Mouse (Mus musculus) midbrain, embryonic 13.5 days (tissue): ENCODE results near the gene Klhl40. TPM values are rescaled to one million over a fixed set of nuclear protein-coding genes. Genes with fewer than 3 reads are reported as not detected.

Experiments
- ATAC-seq: fragments of 200-750 bp; cut with Nextera tagmentation; 2 replicates; pipeline ENCODE4 v1.8.0; 2017; ENCODE audit warnings: mild to moderate bottlenecking, moderate TSS enrichment, moderate library complexity
- H3K27ac ChIP-seq: fragments of 300-500 bp; sonication (generic); 2 replicates; pipeline ENCODE4 v1.5.1; 2015; ENCODE audit warnings: inconsistent platforms, mild to moderate bottlenecking, moderate library complexity
- H3K27me3 ChIP-seq: fragments of 300-500 bp; sonication (generic); 2 replicates; pipeline ENCODE4 v1.6.1; 2015; ENCODE audit warnings: mild to moderate bottlenecking, inconsistent platforms
- H3K36me3 ChIP-seq: fragments of 300-500 bp; sonication (generic); 2 replicates; pipeline ENCODE4 v1.6.1; 2015; ENCODE audit warnings: mild to moderate bottlenecking, inconsistent platforms
- H3K4me1 ChIP-seq: fragments of 300-500 bp; sonication (generic); replicated peaks from 2 replicates; pipeline ENCODE4 v1.6.1; 2015; ENCODE audit warnings: inconsistent platforms
- H3K4me2 ChIP-seq: fragments of 300-500 bp; sonication (generic); replicated peaks from 2 replicates; pipeline ENCODE4 v1.6.1; 2015; ENCODE audit warnings: moderate library complexity, mild to moderate bottlenecking, inconsistent platforms
- H3K4me3 ChIP-seq: fragments of 300-500 bp; sonication (generic); replicated peaks from 2 replicates; pipeline ENCODE4 v1.5.1; 2015; ENCODE audit warnings: mild to moderate bottlenecking, inconsistent platforms
- H3K9ac ChIP-seq: fragments of 300-500 bp; sonication (generic); replicated peaks from 2 replicates; pipeline ENCODE4 v1.6.1; 2015; ENCODE audit warnings: mild to moderate bottlenecking, inconsistent platforms
- H3K9me3 ChIP-seq: fragments of 300-500 bp; sonication (generic); 2 replicates; pipeline ENCODE4 v1.6.1; 2016; ENCODE audit warnings: mild to moderate bottlenecking, inconsistent platforms
- WGBS: fragments of 180-500 bp; shearing (Covaris S2); methylation state at CpG from one replicate; pipeline ENCODE4 v1.1.7; 2015; 5-methylcytosine and 5-hydroxymethylcytosine counted together
- polyA plus RNA-seq: library from polyadenylated mRNA; unstranded; fragments of >200 nt; fragmentation: Nextera tagmentation; extraction: Ambion mirVana; gene quantifications from 2 replicates; pipeline ENCODE4 v1.2.1, GENCODE M21; 2015

Klhl40 gene
- polyA plus RNA-seq, 1 experiment from 2014 or later: 0.69 TPM

DNA sequence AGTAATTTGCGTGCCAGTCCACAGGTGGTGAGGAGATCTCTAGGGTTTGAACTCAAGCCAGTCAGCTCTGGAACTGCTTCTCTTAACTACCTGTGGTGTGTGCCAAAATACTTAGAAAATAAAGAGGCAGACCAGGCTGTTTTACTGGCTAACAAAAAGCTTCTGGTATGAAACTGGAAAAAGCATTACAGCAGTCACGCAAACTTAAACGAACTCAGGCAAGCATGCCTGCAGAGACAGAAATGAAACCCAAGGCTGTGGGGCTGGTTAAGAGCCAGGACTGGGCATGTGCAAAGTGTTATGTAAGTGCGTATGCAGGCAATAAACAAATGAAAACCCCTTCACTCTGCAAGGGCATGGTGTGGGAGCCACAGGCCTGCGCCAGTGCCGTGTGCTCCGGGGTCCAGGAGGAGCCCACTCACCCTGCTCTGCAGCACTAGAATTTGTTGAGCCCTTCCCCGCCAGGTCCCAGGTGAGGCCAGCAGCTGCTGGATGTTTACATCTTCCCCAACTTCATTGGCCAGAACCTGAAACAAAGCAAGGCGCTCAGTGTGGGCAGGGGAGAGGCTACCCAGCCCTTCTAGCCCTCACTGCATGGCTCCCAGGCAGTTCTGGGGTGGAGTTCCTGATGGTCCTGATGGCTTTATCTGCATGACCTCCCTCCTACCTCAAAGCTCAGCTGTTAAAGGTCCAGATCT lies 41.8 kb downstream of the Klhl40 start:
- H3K36me3 ChIP-seq: no peaks in the 10 kb centered on the region
- no peaks in the 10 kb centered on the region for H3K9me3 ChIP-seq
- H3K4me1 ChIP-seq: peaks cover 14% of the 10 kb centered on the region
- 86% methylated on average over 9 of the region's 9 CpGs for WGBS
- no peak for ATAC-seq
- no peak overlapping the region for H3K4me2 ChIP-seq
- no peak overlapping the region for H3K27ac ChIP-seq
- no peak overlapping the region for H3K4me3 ChIP-seq
- H3K9ac ChIP-seq: no peak overlapping the region
- no peaks in the 10 kb centered on the region for H3K27me3 ChIP-seq

DNA sequence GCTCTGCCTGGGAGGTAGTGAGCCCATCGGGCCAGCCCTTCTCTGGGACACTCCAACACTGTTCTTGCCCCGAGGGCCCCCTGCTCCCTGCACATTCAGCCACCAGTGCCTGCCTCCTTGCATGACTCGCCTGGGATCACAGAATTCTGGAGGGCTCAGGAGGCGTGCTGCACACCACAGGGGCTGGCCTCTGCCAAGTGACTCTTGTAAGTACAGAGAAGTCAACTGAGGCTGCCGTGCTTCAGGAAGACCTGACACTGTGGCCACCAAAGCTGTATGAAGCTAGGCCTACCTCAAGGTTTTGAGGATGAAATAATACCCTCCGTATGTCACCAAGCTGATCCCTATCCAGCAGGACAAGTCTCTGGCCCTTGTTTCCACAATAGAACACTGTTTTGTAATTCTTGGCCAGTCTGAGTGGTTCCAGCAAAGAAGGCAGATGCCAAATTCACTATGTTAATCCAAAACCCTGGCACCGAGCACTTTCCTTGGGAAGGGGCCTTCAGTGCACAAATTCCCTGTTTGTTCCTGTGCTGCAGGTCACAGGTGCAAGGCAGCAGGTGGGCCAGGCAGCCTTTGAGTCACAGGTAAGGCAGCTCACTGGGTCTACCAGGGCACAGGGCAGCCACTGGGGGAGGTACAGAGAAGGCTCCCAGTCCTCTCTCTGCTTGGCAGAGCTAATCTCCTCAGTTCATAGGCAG lies 42.5 kb downstream of the Klhl40 start:
- Histone ChIP-seq H3K4me1 (peaks cover 14% of the 10 kb centered on the region), H3K4me2 (no peak overlapping the region), H3K27me3 (no peaks in the 10 kb centered on the region), H3K4me3 (no peak overlapping the region), H3K27ac (no peak overlapping the region), H3K36me3 (no peaks in the 10 kb centered on the region), H3K9ac (no peak overlapping the region), H3K9me3 (no peaks in the 10 kb centered on the region)
- no peak for ATAC-seq
- 53% methylated on average over 7 of the region's 7 CpGs for WGBS

DNA sequence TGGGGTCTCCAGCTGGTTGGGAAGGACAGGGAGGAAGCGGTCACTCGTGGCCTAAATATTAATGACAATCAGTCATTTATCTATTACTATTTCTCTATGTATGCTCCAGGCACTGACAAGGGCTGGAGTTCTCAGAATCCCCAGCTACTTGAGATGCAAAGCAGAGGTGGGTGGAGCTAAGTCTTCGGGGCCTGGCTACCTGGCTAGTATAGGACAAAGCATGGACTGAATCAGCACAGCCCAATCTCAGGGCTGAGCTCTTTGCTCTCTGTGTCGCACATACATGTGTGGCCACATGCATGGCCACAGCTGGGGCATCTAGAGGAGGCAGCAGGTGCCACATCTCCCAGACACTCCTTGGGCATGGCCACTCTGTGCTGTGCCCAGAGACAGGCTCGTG lies 43.4 kb downstream of the Klhl40 start:
- H3K4me2 ChIP-seq: no peak overlapping the region
- no peak overlapping the region for H3K4me3 ChIP-seq
- WGBS: 67% methylated on average over 5 of the region's 5 CpGs
- H3K36me3 ChIP-seq: no peaks in the 10 kb centered on the region
- no peak overlapping the region for H3K9ac ChIP-seq
- H3K27ac ChIP-seq: no peak overlapping the region
- H3K27me3 ChIP-seq: no peaks in the 10 kb centered on the region
- peaks cover 14% of the 10 kb centered on the region for H3K4me1 ChIP-seq
- H3K9me3 ChIP-seq: no peaks in the 10 kb centered on the region
- no peak for ATAC-seq

DNA sequence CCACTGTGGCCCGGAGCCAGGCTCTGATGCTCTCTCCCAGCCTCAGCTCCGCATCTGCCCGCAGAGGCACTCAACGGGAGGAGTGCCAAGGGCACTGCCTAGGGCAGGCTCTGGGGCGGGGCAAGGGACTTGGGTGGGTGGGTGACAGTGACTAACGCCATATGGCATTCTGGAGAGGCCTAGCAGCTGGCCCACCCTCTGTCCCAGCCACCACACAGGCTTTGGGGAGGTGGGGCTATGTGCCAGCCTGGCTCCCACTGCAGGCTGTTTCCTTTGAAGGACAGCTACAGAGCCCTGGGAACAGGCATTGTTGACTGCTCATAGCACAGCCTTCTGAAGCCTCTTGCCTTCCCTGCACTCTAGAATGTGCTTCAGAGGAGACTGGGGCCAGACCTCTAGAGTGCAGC lies 45.2 kb downstream of the Klhl40 start:
- Histone ChIP-seq H3K4me2 (no peak overlapping the region), H3K4me3 (no peak overlapping the region), H3K27ac (peak overlapping the region; percentile 59), H3K4me1 (peaks cover 14% of the 10 kb centered on the region), H3K9ac (no peak overlapping the region; the same call in 1 of the 2 replicates), H3K9me3 (no peaks in the 10 kb centered on the region), H3K36me3 (no peaks in the 10 kb centered on the region), H3K27me3 (no peaks in the 10 kb centered on the region)
- WGBS: 71% methylated on average over 6 of the region's 6 CpGs
- ATAC-seq: peak; percentile 70

DNA sequence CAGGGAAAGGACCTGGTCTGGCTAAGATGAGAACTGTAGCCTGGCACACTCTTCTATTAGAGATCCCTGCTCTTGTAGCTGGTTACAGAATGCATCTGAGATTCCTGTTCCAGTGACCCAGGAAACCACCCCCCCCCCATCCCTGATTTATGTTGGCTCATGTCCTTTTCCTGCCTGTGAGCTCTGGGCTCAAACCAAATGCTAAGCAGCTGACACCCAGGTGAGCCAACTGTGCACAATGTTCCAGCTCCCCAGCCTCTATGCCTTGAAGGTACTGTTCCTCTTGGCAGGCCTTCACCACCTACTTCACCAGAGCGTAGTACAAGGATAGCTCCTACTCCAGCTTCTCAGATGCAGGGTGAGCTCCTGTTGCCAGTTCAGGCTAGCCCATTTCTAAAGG lies 45.6 kb downstream of the Klhl40 start:
- Histone ChIP-seq H3K4me3 (no peak overlapping the region), H3K9me3 (no peaks in the 10 kb centered on the region), H3K4me1 (peaks cover 14% of the 10 kb centered on the region), H3K27ac (peak overlapping the region; percentile 59), H3K27me3 (no peaks in the 10 kb centered on the region), H3K4me2 (no peak overlapping the region), H3K9ac (peak overlapping the region; percentile 28; the same call in 1 of the 2 replicates), H3K36me3 (no peaks in the 10 kb centered on the region)
- ATAC-seq: no peak
- WGBS: 96% methylated on average over 1 of the region's 1 CpGs

DNA sequence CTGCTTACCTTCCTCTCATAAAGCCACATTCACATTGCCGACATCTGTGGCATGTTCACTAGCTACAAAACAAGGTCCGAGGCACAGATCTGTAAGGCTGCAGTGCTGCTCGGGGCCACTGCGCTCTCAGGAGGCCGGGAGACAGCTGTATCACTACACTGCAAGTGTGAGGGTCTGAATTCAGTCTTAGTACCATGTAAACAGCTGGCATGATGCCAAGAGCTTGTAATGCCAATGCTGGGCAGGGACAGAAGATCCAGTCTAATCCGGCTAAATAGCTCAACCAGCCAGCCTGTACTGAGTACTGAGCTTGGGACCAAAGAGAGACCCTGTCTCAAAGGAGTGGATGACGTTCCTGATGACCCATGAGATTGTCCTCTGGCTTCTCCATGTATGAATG lies 46.6 kb downstream of the Klhl40 start:
- H3K4me2 ChIP-seq: no peak overlapping the region
- peaks cover 14% of the 10 kb centered on the region for H3K4me1 ChIP-seq
- H3K27me3 ChIP-seq: no peaks in the 10 kb centered on the region
- H3K36me3 ChIP-seq: no peaks in the 10 kb centered on the region
- no peak overlapping the region for H3K9ac ChIP-seq
- WGBS: 79% methylated on average over 7 of the region's 7 CpGs
- H3K27ac ChIP-seq: no peak overlapping the region
- ATAC-seq: peak; percentile 55
- H3K4me3 ChIP-seq: no peak overlapping the region
- H3K9me3 ChIP-seq: no peaks in the 10 kb centered on the region

DNA sequence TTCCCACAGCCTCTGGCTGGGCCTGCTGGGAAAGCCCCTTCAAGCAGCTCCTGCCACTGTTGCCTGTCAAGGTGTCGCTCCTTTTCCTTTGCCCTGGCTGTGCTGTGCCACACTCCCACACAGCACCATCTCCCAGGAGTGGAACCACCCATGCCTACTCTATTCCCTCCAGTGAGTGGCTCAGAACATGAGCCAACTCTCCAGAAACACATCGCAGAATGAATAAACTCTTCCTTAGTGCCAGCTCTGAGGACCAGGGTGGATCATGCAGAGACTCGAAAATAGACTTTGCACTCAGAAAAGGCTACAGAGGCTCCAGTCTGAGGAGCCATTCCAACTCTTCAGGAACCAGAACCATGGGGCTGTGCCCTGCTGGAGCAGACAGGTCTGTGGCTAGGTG lies 48.9 kb downstream of the Klhl40 start:
- Histone ChIP-seq H3K4me3 (no peak overlapping the region), H3K4me2 (no peak overlapping the region), H3K4me1 (peaks cover 9% of the 10 kb centered on the region), H3K27ac (no peak overlapping the region), H3K9me3 (no peaks in the 10 kb centered on the region), H3K36me3 (no peaks in the 10 kb centered on the region), H3K9ac (no peak overlapping the region), H3K27me3 (no peaks in the 10 kb centered on the region)
- ATAC-seq: no peak
- 96% methylated on average over 3 of the region's 3 CpGs for WGBS

DNA sequence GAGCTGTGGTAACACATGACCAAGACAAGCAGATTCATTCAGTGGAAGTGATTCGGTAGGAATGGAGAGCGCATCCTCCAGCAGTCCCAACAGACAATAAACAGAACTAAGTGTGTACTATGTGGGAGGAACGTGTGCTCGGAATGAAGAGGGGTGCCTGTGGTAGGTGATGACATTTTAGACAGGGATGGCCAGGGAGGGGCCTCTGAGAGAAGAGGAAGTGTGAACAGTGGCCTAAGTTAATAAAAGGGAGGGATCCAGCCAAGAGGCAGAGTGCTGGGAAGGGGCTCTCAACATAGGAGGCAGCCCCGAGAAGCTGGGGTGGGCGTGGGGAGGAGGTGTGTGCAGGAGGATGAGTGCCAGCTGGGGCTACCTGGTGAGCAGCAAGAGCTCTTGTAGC lies 50.9 kb downstream of the Klhl40 start:
- H3K9me3 ChIP-seq: no peaks in the 10 kb centered on the region
- no peak overlapping the region for H3K4me2 ChIP-seq
- H3K9ac ChIP-seq: no peak overlapping the region
- no peaks in the 10 kb centered on the region for H3K4me1 ChIP-seq
- ATAC-seq: no peak
- H3K36me3 ChIP-seq: no peaks in the 10 kb centered on the region
- no peaks in the 10 kb centered on the region for H3K27me3 ChIP-seq
- no peak overlapping the region for H3K4me3 ChIP-seq
- 83% methylated on average over 6 of the region's 6 CpGs for WGBS
- H3K27ac ChIP-seq: no peak overlapping the region

DNA sequence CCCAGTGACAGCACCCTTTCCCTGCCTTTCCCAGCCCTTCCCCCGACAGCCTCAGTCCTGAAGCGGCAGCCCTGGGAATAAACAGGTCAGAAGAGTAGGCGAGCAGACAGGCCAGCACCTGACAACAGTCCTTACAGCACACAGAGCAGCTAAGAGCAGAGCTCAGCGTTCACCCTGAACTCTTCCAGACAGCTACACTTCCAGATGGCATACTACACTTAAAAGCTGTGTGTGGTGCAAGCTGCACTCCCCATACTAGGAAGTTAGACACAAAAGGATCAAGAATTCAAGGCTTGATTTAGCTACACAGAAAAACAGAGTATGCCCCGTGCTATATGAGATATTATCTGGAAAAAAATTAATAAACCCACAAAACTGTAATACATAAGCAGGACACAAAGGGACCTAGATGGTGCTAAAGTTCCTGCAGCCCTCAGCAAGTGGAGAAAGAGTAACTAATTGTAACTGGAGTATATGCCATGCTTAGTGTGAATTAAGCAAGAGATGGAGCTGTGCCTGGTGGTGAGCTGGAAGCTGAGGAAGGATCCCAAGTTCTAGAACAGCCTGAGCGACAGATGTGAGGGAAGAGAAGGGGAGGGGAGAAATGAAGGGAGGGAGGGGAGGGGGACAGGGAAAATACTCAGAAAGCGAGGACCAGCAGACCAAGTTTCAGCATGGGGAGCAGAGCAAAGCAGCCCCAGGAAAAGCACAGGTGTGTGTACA lies 52.0 kb downstream of the Klhl40 start:
- no peaks in the 10 kb centered on the region for H3K27me3 ChIP-seq
- no peak overlapping the region for H3K27ac ChIP-seq
- WGBS: 77% methylated on average over 7 of the region's 7 CpGs
- no peaks in the 10 kb centered on the region for H3K4me1 ChIP-seq
- ATAC-seq: no peak
- no peaks in the 10 kb centered on the region for H3K36me3 ChIP-seq
- no peak overlapping the region for H3K4me3 ChIP-seq
- H3K9me3 ChIP-seq: no peaks in the 10 kb centered on the region
- no peak overlapping the region for H3K4me2 ChIP-seq
- H3K9ac ChIP-seq: no peak overlapping the region

DNA sequence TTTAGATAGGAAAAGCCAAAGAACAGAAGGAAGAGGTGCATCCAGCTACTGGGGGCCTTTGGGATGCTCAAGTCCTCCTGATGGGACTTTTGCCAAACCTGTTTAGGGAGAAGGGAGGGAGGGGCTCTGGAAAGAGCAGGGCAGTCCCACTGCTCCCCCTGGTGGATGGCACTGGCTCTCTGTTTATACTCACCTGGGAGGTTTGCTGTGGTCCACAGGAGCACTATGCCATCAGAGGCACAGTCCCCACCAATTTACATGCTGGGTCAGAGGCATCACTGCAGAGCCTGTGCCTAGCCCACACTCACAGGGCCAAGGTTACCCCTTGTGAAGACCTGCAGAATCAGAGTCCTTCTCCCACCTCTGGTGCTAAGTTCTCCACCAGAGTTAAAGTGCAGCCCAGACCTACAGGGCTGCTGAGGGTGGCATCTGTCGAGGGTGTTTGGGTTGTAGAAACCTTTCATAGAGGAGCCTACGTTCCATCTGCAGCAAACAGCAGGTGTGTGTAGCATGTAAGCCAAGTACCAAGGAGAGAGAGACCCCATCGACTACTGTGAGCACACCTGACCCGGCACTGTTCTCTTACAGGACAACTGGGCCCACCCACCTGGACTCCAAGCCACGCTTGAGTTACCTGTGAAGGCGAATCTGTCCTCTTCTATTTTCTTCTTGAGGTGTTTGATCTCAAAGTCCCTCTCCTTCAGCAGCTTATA lies 53.0 kb downstream of the Klhl40 start:
- no peaks in the 10 kb centered on the region for H3K36me3 ChIP-seq
- H3K27ac ChIP-seq: no peak overlapping the region
- no peaks in the 10 kb centered on the region for H3K4me1 ChIP-seq
- H3K27me3 ChIP-seq: no peaks in the 10 kb centered on the region
- H3K9me3 ChIP-seq: no peaks in the 10 kb centered on the region
- no peak overlapping the region for H3K4me2 ChIP-seq
- H3K4me3 ChIP-seq: no peak overlapping the region
- ATAC-seq: peak; percentile 59; the same call in 1 of the 2 replicates
- H3K9ac ChIP-seq: no peak overlapping the region
- WGBS: 81% methylated on average over 6 of the region's 6 CpGs

DNA sequence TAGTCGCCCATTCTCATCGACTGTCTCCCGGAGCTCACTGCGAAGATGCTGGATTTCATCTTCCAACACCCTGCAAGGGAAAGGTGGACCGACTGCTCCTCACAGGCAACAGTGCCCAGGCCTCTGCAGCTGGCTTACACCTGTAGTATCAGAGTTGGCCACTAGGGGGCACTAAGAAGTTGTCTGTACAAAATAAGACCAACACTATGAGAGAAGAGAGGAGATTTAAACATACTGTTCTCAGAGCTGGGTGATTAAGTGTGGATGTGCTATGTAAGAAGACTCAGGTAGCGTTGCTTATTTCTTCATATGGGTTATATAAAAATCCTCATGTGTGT lies 53.5 kb downstream of the Klhl40 start:
- H3K27ac ChIP-seq: no peak overlapping the region
- no peaks in the 10 kb centered on the region for H3K9me3 ChIP-seq
- no peak overlapping the region for H3K4me2 ChIP-seq
- no peaks in the 10 kb centered on the region for H3K36me3 ChIP-seq
- no peaks in the 10 kb centered on the region for H3K4me1 ChIP-seq
- no peaks in the 10 kb centered on the region for H3K27me3 ChIP-seq
- H3K4me3 ChIP-seq: no peak overlapping the region
- peak; percentile 71; the same call in 1 of the 2 replicates for ATAC-seq
- WGBS: 25% methylated on average over 6 of the region's 6 CpGs
- no peak overlapping the region for H3K9ac ChIP-seq
